Mouse (Mus musculus): ENCODE measurements around the gene Kbtbd3. TPM values are rescaled to one million over a fixed set of nuclear protein-coding genes. Genes with fewer than 3 reads are reported as not detected.

Kbtbd3 gene
- polyA plus RNA-seq, 1 experiment from 2014 or later, result 8.9 TPM

DNA sequence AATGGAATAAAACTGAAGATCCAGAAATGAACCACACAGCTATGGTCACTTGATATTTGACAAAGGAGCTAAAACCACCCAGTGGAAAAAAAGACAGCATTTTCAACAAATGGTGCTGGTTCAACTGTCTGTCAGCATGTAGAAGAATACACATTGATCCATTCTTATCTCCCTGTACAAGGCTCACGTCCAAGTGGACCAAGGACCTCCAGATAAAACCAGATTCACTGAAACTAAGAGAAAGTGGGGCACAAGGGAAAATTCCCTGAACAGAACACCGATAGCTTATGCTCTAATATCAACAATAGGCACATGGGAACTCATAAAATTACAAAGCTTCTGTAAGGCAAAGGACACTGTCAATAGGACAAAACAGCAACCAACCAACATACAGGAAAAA, 9.2 kb upstream of the Kbtbd3 start:
- 79% methylated on average over 2 of the region's 2 CpGs for WGBS
- H3K4me2 ChIP-seq (replicated peaks; ENCODE audit: low read depth), result no peak overlapping the region

DNA sequence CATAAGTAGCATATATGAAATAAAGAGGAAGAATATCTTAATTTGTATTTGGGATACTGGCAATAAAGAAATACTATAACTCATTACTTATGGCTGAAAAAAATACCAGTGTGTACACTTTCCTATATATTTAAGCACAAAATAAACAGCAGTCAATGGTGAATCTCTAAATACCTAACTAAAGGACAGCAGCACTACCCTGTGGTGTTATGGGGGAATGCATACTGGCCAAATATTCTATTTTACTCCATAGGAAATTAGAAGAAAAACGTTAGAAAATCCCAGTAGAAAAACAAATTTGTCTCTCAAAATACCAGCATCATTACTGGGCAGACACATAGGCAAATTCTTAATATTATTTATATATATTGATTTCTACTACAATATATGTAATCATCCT, 4.8 kb upstream of the Kbtbd3 start:
- TF ChIP-seq EP300 (optimal IDR thresholded peaks at IDR 0.05), result no peak
- TF ChIP-seq CTCF (IDR thresholded peaks at IDR 0.05; ENCODE audit: low read depth), result peak; percentile 51
- H3K27me3 ChIP-seq (ENCODE audit: control insufficient read depth, insufficient read depth, low read length), result no peaks in the 10 kb centered on the region
- ATAC-seq (ENCODE audit: low FRiP score, low TSS enrichment) (no peak), DNase-seq (ENCODE audit: low spot score) (no peak)
- H3K9ac ChIP-seq (ENCODE audit: low read length), result no peak overlapping the region
- H3K4me2 ChIP-seq (replicated peaks; ENCODE audit: low read depth), result no peak overlapping the region
- H3K4me3 ChIP-seq (ENCODE audit: low read depth, low read length), result no peak overlapping the region
- WGBS, result 63% methylated on average over 1 of the region's 1 CpGs
- no peaks in the 10 kb centered on the region for H3K9me3 ChIP-seq (ENCODE audit: control insufficient read depth, low read length)
- no peak overlapping the region for H3K27ac ChIP-seq (replicated peaks)
- no peaks in the 10 kb centered on the region for H3K36me3 ChIP-seq (ENCODE audit: control insufficient read depth, insufficient read depth, low read length)
- no peaks in the 10 kb centered on the region for H3K4me1 ChIP-seq (replicated peaks; ENCODE audit: control insufficient read depth, insufficient read depth)

More for the DNA sequence above, 9.2 kb upstream of the Kbtbd3 start:
- no peak overlapping the region for H3K27ac ChIP-seq (replicated peaks)
- no peak overlapping the region for H3K9ac ChIP-seq (ENCODE audit: low read length)
- DNase-seq (ENCODE audit: low spot score), result no peak
- no peaks in the 10 kb centered on the region for H3K27me3 ChIP-seq (ENCODE audit: control insufficient read depth, insufficient read depth, low read length)
- H3K4me3 ChIP-seq (ENCODE audit: low read depth, low read length), result no peak overlapping the region
- no peaks in the 10 kb centered on the region for H3K4me1 ChIP-seq (replicated peaks; ENCODE audit: control insufficient read depth, insufficient read depth)
- no peaks in the 10 kb centered on the region for H3K36me3 ChIP-seq (ENCODE audit: control insufficient read depth, insufficient read depth, low read length)
- TF ChIP-seq EP300 (optimal IDR thresholded peaks at IDR 0.05), result no peak
- TF ChIP-seq CTCF (IDR thresholded peaks at IDR 0.05; ENCODE audit: low read depth), result no peak
- ATAC-seq (ENCODE audit: low FRiP score, low TSS enrichment), result no peak
- H3K9me3 ChIP-seq (ENCODE audit: control insufficient read depth, low read length), result no peaks in the 10 kb centered on the region

DNA sequence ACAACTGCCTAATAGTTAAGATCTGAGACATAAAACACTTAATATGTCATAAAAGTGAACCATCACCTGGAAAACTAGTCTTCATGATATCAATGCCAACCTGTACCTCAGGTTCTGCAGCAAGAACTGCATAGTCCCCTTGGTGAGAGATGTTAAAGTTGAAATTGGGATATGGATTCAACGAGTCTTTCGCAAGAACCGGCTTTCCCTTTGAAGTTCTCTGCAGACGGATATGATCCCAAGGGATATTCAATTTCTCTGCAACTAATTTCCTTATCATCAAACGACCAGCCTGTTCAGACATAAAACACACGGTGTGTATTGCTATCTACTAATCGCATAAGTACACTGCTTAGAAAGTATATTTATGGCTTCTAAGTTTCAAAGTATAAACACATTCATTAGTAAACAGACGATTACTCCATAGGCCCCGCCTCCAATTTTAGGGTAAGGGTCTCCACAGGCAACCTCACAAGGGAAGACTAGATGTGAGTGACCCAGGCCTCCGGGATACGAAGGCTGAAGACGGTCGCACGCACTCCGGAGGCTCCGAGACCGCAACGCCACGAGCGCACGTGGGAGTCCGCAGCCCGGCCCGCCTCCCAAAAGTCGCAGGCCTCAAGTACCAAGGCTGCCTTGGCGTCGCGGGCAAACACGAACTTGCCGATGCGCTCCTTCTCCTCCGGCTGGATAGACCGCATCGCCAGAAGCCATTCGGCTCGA, 844 bp upstream of the Kbtbd3 start:
- no peak for DNase-seq (ENCODE audit: low spot score)
- Histone ChIP-seq H3K27ac (replicated peaks) (peak overlapping the region; percentile 85), H3K4me2 (replicated peaks; ENCODE audit: low read depth) (peak overlapping the region; percentile 77), H3K4me1 (replicated peaks; ENCODE audit: control insufficient read depth, insufficient read depth) (no peaks in the 10 kb centered on the region), H3K9me3 (ENCODE audit: control insufficient read depth, low read length) (no peaks in the 10 kb centered on the region), H3K4me3 (ENCODE audit: low read depth, low read length) (peak overlapping the region; percentile 61), H3K27me3 (ENCODE audit: control insufficient read depth, insufficient read depth, low read length) (no peaks in the 10 kb centered on the region), H3K36me3 (ENCODE audit: control insufficient read depth, insufficient read depth, low read length) (no peaks in the 10 kb centered on the region), H3K9ac (ENCODE audit: low read length) (peak overlapping the region; percentile 63)
- under 1% methylated on average over 36 of the region's 36 CpGs for WGBS
- TF ChIP-seq CTCF (IDR thresholded peaks at IDR 0.05; ENCODE audit: low read depth) (no peak), EP300 (optimal IDR thresholded peaks at IDR 0.05) (no peak)
- ATAC-seq (ENCODE audit: low FRiP score, low TSS enrichment), result peak; percentile 50

DNA sequence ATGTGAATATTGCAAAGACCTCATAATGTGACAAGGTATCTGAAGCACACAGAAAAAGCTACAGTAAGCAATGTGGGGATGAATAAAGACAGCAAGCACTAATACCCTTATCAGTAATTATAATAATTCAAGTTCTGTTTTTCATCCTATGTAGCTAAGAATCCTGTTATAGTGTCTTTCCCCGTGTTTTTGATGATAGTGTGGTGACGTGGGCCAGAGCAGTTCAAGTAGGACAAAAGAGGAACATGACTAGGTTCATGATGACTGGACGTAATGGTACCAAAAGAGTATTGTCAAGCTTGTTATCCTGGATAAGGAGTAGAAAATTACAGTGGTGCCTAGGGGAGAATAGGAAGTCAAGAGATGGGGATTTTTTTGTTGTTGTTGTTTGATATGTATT, 1.1 kb downstream of the Kbtbd3 start:
- H3K9ac ChIP-seq (ENCODE audit: low read length), result peak overlapping the region; percentile 74; the same call in 1 of the 2 replicates
- TF ChIP-seq EP300 (optimal IDR thresholded peaks at IDR 0.05) (no peak), CTCF (IDR thresholded peaks at IDR 0.05; ENCODE audit: low read depth) (no peak)
- peak overlapping the region; percentile 61; the same call in 1 of the 2 replicates for H3K4me3 ChIP-seq (ENCODE audit: low read depth, low read length)
- DNase-seq (ENCODE audit: low spot score), result no peak
- H3K27me3 ChIP-seq (ENCODE audit: control insufficient read depth, insufficient read depth, low read length), result no peaks in the 10 kb centered on the region
- H3K4me2 ChIP-seq (replicated peaks; ENCODE audit: low read depth), result peak overlapping the region; percentile 63
- H3K36me3 ChIP-seq (ENCODE audit: control insufficient read depth, insufficient read depth, low read length), result no peaks in the 10 kb centered on the region
- no peak overlapping the region for H3K27ac ChIP-seq (replicated peaks)
- no peak for ATAC-seq (ENCODE audit: low FRiP score, low TSS enrichment)
- WGBS, result 60% methylated on average over 3 of the region's 3 CpGs
- no peaks in the 10 kb centered on the region for H3K4me1 ChIP-seq (replicated peaks; ENCODE audit: control insufficient read depth, insufficient read depth)
- no peaks in the 10 kb centered on the region for H3K9me3 ChIP-seq (ENCODE audit: control insufficient read depth, low read length)

DNA sequence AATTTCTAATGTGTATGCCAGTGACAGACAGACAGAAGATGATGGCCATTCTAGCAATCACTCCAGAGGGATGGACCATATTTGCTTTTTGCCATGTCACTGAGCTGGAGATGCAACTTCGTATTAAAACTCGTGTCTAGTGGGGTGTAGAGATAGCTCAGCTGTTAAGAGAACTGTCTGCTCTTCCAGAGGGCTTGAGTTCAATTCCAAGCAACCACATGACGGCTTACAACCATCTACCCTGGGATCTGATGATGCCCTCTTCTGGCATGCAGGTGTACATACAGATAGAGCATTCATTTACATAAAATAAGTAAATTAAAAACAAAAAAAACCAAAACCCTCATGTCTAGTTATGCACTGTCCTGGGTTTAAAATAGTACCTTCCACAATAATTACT, 1.5 kb downstream of the Kbtbd3 start:
- 86% methylated on average over 3 of the region's 3 CpGs for WGBS
- no peak overlapping the region for H3K9ac ChIP-seq (ENCODE audit: low read length)
- TF ChIP-seq CTCF (IDR thresholded peaks at IDR 0.05; ENCODE audit: low read depth) (peak; percentile 41), EP300 (optimal IDR thresholded peaks at IDR 0.05) (no peak)
- DNase-seq (ENCODE audit: low spot score) (no peak), ATAC-seq (ENCODE audit: low FRiP score, low TSS enrichment) (no peak)
- no peak overlapping the region for H3K27ac ChIP-seq (replicated peaks)
- no peaks in the 10 kb centered on the region for H3K36me3 ChIP-seq (ENCODE audit: control insufficient read depth, insufficient read depth, low read length)
- H3K27me3 ChIP-seq (ENCODE audit: control insufficient read depth, insufficient read depth, low read length), result no peaks in the 10 kb centered on the region
- H3K4me1 ChIP-seq (replicated peaks; ENCODE audit: control insufficient read depth, insufficient read depth), result no peaks in the 10 kb centered on the region
- no peaks in the 10 kb centered on the region for H3K9me3 ChIP-seq (ENCODE audit: control insufficient read depth, low read length)
- H3K4me3 ChIP-seq (ENCODE audit: low read depth, low read length), result no peak overlapping the region
- H3K4me2 ChIP-seq (replicated peaks; ENCODE audit: low read depth), result no peak overlapping the region

DNA sequence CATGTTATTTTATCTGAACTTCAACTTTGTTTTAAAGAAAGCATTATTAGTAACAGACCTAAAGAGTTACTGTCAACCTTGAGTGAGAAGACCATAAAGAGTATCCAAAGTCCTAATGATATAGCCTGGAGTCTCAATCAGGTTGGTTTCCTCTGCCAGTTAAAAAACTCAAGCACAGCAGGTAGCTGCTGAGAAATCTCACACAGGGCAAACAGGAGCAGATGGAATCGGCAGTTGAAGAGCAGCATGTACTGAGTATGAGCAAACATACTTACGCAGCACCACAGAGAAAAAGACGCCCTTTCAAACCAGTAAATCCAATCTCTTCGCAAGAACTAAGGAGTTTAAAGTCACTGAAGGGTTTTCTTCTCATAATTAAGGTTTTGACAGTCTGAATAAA, 4.3 kb downstream of the Kbtbd3 start:
- H3K9me3 ChIP-seq (ENCODE audit: control insufficient read depth, low read length), result no peaks in the 10 kb centered on the region
- H3K27me3 ChIP-seq (ENCODE audit: control insufficient read depth, insufficient read depth, low read length), result no peaks in the 10 kb centered on the region
- ATAC-seq (ENCODE audit: low FRiP score, low TSS enrichment) (no peak), DNase-seq (ENCODE audit: low spot score) (no peak)
- TF ChIP-seq CTCF (IDR thresholded peaks at IDR 0.05; ENCODE audit: low read depth) (no peak), EP300 (optimal IDR thresholded peaks at IDR 0.05) (no peak)
- H3K27ac ChIP-seq (replicated peaks), result no peak overlapping the region
- no peak overlapping the region for H3K4me3 ChIP-seq (ENCODE audit: low read depth, low read length)
- H3K36me3 ChIP-seq (ENCODE audit: control insufficient read depth, insufficient read depth, low read length), result no peaks in the 10 kb centered on the region
- no peak overlapping the region for H3K4me2 ChIP-seq (replicated peaks; ENCODE audit: low read depth)
- no peak overlapping the region for H3K9ac ChIP-seq (ENCODE audit: low read length)
- 72% methylated on average over 4 of the region's 4 CpGs for WGBS
- H3K4me1 ChIP-seq (replicated peaks; ENCODE audit: control insufficient read depth, insufficient read depth), result no peaks in the 10 kb centered on the region
